Mouse (Mus musculus) olfactory bulb, adult 2 months (tissue): ENCODE data around the gene Tceanc2.

Experiments used
- CTCF ChIP-seq: fragments of 200-500 bp; IDR thresholded peaks from 2 replicates; pipeline ENCODE4 v1.5.1; 2012; ENCODE audit warnings: low read depth, mild to moderate bottlenecking, low read length, moderate library complexity; ENCODE audit not compliant: insufficient read depth
- POLR2A ChIP-seq: fragments of 200-500 bp; IDR thresholded peaks from 2 replicates; pipeline ENCODE4 v1.6.1; 2012; ENCODE audit warnings: mild to moderate bottlenecking, low read depth, low read length, moderate library complexity; ENCODE audit not compliant: insufficient read depth

DNA sequence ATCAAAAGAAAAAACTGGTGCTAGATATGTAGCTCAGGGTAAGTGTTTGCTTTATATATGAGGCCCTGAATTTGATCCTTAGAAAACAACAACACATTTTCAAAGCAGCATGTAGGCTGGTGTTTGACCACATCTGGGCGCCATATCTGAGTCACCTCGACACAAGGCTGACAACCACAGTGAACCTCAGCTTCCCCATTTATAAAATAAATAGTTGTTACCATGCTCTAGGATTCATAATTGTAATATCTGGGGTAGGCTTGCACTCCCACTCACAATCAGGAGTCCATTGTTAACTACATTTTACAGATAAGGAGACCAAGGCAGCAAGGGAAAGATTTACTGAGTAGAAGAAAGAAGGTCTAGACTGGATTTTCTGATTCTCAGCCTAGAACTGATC, 47.4 kb upstream of the Tceanc2 start:
- TF ChIP-seq POLR2A (no peak), CTCF (no peak)
